Mouse (Mus musculus): Measurements from ENCODE around the gene Ttc30a2.
"Not testable (repeated sequence)": the region's sequence is repeated elsewhere in the genome, so short reads cannot be mapped to it uniquely, and the experiment has no call there.

Gene Ttc30a2

GRCm38 (mm10) chr2:75977752-75978368, at the start of gene Ttc30a2:
Ttc30a2 (minus strand) TSS chr2:75978170.
- DNase-seq (ENCODE audit: low spot score in 2 of 2), result not testable (repeated sequence)

- no peak for DNase-seq (ENCODE audit: low spot score in 2 of 2)
Observed at GRCm38 (mm10) chr2:76016890-76017289, 38.9 kb upstream of the Ttc30a2 start.

GRCm38 (mm10) chr2:76016136-76016535, 38.2 kb upstream of the Ttc30a2 start:
- DNase-seq (ENCODE audit: low spot score in 2 of 2), result no peak

- DNase-seq (ENCODE audit: low spot score in 2 of 2), result no peak
Observed at GRCm38 (mm10) chr2:76015460-76015859, 37.5 kb upstream of the Ttc30a2 start.

- no peak for DNase-seq (ENCODE audit: low spot score in 2 of 2)
Observed at GRCm38 (mm10) chr2:76014659-76015058, 36.7 kb upstream of the Ttc30a2 start.

- DNase-seq (ENCODE audit: low spot score in 2 of 2), result no peak
Observed at GRCm38 (mm10) chr2:76006194-76006593, 28.2 kb upstream of the Ttc30a2 start.

- no peak for DNase-seq (ENCODE audit: low spot score in 2 of 2)
Observed at GRCm38 (mm10) chr2:76002899-76003298, 24.9 kb upstream of the Ttc30a2 start.

GRCm38 (mm10) chr2:76001392-76001791, 23.4 kb upstream of the Ttc30a2 start:
- DNase-seq (ENCODE audit: low spot score in 2 of 2), result peak; percentile 41 to 63

GRCm38 (mm10) chr2:75999636-76000035, 21.7 kb upstream of the Ttc30a2 start:
- no peak for DNase-seq (ENCODE audit: low spot score in 2 of 2)

- no peak for DNase-seq (ENCODE audit: low spot score in 2 of 2)
Observed at GRCm38 (mm10) chr2:75998692-75999091, 20.7 kb upstream of the Ttc30a2 start.

GRCm38 (mm10) chr2:75997726-75998125, 19.8 kb upstream of the Ttc30a2 start:
- no peak for DNase-seq (ENCODE audit: low spot score in 2 of 2)

GRCm38 (mm10) chr2:75994841-75995240, 16.9 kb upstream of the Ttc30a2 start:
- DNase-seq (ENCODE audit: low spot score in 2 of 2), result no peak

- DNase-seq (ENCODE audit: low spot score in 2 of 2), result no peak
Observed at GRCm38 (mm10) chr2:75991581-75992205, 13.7 kb upstream of the Ttc30a2 start.

- DNase-seq (ENCODE audit: low spot score in 2 of 2), result peak; percentile 45 to 47
Observed at GRCm38 (mm10) chr2:75990885-75991539, 13.0 kb upstream of the Ttc30a2 start.

GRCm38 (mm10) chr2:75989694-75990093, 11.7 kb upstream of the Ttc30a2 start:
- no peak for DNase-seq (ENCODE audit: low spot score in 2 of 2)

- DNase-seq (ENCODE audit: low spot score in 2 of 2), result peak in 1 of 2 experiments; percentile 9
Observed at GRCm38 (mm10) chr2:75988779-75989363, 10.9 kb upstream of the Ttc30a2 start.

GRCm38 (mm10) chr2:75988378-75988777, 10.4 kb upstream of the Ttc30a2 start:
- no peak for DNase-seq (ENCODE audit: low spot score in 2 of 2)

- DNase-seq (ENCODE audit: low spot score in 2 of 2), result no peak
Observed at GRCm38 (mm10) chr2:75987739-75988138, 9.8 kb upstream of the Ttc30a2 start.

GRCm38 (mm10) chr2:75985124-75985523, 7.2 kb upstream of the Ttc30a2 start:
- peak; percentile 66 to 79 for DNase-seq (ENCODE audit: low spot score in 2 of 2)

- DNase-seq (ENCODE audit: low spot score in 2 of 2), result no peak
Observed at GRCm38 (mm10) chr2:75983847-75984246, 5.9 kb upstream of the Ttc30a2 start.

GRCm38 (mm10) chr2:75983091-75983490, 5.1 kb upstream of the Ttc30a2 start:
- DNase-seq (ENCODE audit: low spot score in 2 of 2), result no peak

- DNase-seq (ENCODE audit: low spot score in 2 of 2), result no peak
Observed at GRCm38 (mm10) chr2:75982626-75983025, 4.7 kb upstream of the Ttc30a2 start.

All from right cerebral cortex, adult 2 months (tissue).